In genomic region chr17:5101887-5102286, GRCm38 (mm10) we compare ENCODE assay signal across 10 mouse cellular contexts.
A peak's percentile ranks its signal among the peaks of the same experiment; 100 is the strongest.
DNase-seq lines count a peak whose midpoint lies in the region; ATAC-seq and TF ChIP-seq lines count a peak whose summit lies in the region.
"Had no signal": no experiment of that assay in that cellular context is flagged by ENCODE, and none has a peak within 500 bp of the region (broad histone marks: within the 10 kb centered on the region; RNA-seq: fewer than 3 reads in every experiment).

No protein-coding gene starts in this region.

- DNase-seq in layer of hippocampus, adult 2 months (ENCODE audit: low spot score in 2 of 2) = no peak
- no peak for DNase-seq in layer of hippocampus, adult 9-10 months (ENCODE audit: low spot score)
- DNase-seq in lung, postnatal 0 days (ENCODE audit: low spot score) = peak; percentile 67
- no peak for DNase-seq in stomach, postnatal 0 days (ENCODE audit: low spot score)
- no peak for DNase-seq in left cerebral cortex, adult 11 months (ENCODE audit: low spot score)
- DNase-seq: cerebellum, adult 8-10 months; kidney, postnatal 36 days had no signal

- 0 out of 2 replicates have a peak overlapping the region, but pooled peaks have one; percentile 22 for H3K9ac ChIP-seq in neural tube, embryonic 13.5 days
- H3K9ac ChIP-seq in neural tube, embryonic 15.5 days (replicated peaks) = no peak overlapping the region
- no peak overlapping the region for H3K9ac ChIP-seq in lung, postnatal 0 days (replicated peaks; ENCODE audit: low read depth)
- no peak overlapping the region for H3K9ac ChIP-seq in stomach, postnatal 0 days (ENCODE audit: low read length)

- H3K4me2 ChIP-seq in neural tube, embryonic 13.5 days = no peak overlapping the region
- no peak overlapping the region for H3K4me2 ChIP-seq in neural tube, embryonic 15.5 days
- no peak overlapping the region for H3K4me2 ChIP-seq in lung, postnatal 0 days (replicated peaks; ENCODE audit: low read depth, low read length)
- no peak overlapping the region for H3K4me2 ChIP-seq in stomach, postnatal 0 days (replicated peaks; ENCODE audit: low read depth)
- H3K4me2 ChIP-seq: heart, embryonic 13.5 days had no signal

- WGBS in neural tube, embryonic 13.5 days = 26% methylated on average over 2 of the region's 2 CpGs
- WGBS in neural tube, embryonic 15.5 days = 37% methylated on average over 2 of the region's 2 CpGs
- 35% methylated on average over 2 of the region's 2 CpGs for WGBS in lung, postnatal 0 days
- WGBS in stomach, postnatal 0 days = 27% methylated on average over 2 of the region's 2 CpGs

- TF ChIP-seq EP300 in lung, postnatal 0 days (IDR thresholded peaks at IDR 0.05) = no peak
- TF ChIP-seq EP300 in stomach, postnatal 0 days (optimal IDR thresholded peaks at IDR 0.05) = no peak

- peaks cover 2% of the 10 kb centered on the region; the same call in 1 of the 2 replicates for H3K36me3 ChIP-seq in neural tube, embryonic 13.5 days
- no peaks in the 10 kb centered on the region for H3K36me3 ChIP-seq in neural tube, embryonic 15.5 days
- H3K36me3 ChIP-seq in lung, postnatal 0 days (ENCODE audit: insufficient read depth, low read length) = no peaks in the 10 kb centered on the region
- H3K36me3 ChIP-seq in stomach, postnatal 0 days (ENCODE audit: control insufficient read depth, insufficient read depth, low read length) = no peaks in the 10 kb centered on the region
- H3K36me3 ChIP-seq: heart, embryonic 13.5 days had no signal

- TF ChIP-seq CTCF in layer of hippocampus, adult 2 months (conservative IDR thresholded peaks at IDR 0.05) = no peak
- no peak for TF ChIP-seq CTCF in lung, postnatal 0 days (IDR thresholded peaks at IDR 0.05)
- no peak for TF ChIP-seq CTCF in stomach, postnatal 0 days (IDR thresholded peaks at IDR 0.05; ENCODE audit: low read depth)

- no peaks in the 10 kb centered on the region for H3K9me3 ChIP-seq in neural tube, embryonic 13.5 days
- H3K9me3 ChIP-seq in neural tube, embryonic 15.5 days (replicated peaks) = no peaks in the 10 kb centered on the region
- H3K9me3 ChIP-seq in lung, postnatal 0 days (ENCODE audit: low read length) = no peaks in the 10 kb centered on the region
- no peaks in the 10 kb centered on the region for H3K9me3 ChIP-seq in stomach, postnatal 0 days (ENCODE audit: control insufficient read depth, low read length)
- H3K9me3 ChIP-seq: heart, embryonic 13.5 days had no signal

- ATAC-seq in neural tube, embryonic 13.5 days (ENCODE audit: low read depth) = no peak
- ATAC-seq in neural tube, embryonic 15.5 days (ENCODE audit: low FRiP score) = no peak
- peak; percentile 67 for ATAC-seq in lung, postnatal 0 days
- ATAC-seq in stomach, postnatal 0 days (ENCODE audit: low FRiP score, low TSS enrichment) = no peak

- H3K4me1 ChIP-seq in neural tube, embryonic 13.5 days (replicated peaks) = peaks cover 67% of the 10 kb centered on the region
- H3K4me1 ChIP-seq in neural tube, embryonic 15.5 days = peaks cover 45% of the 10 kb centered on the region
- H3K4me1 ChIP-seq in lung, postnatal 0 days (ENCODE audit: insufficient read depth, low read depth, low read length) = peaks cover 22% of the 10 kb centered on the region; the same call in 1 of the 2 replicates
- H3K4me1 ChIP-seq in stomach, postnatal 0 days (replicated peaks; ENCODE audit: control insufficient read depth, insufficient read depth) = peaks cover 8% of the 10 kb centered on the region

- H3K27me3 ChIP-seq in neural tube, embryonic 13.5 days = no peaks in the 10 kb centered on the region
- H3K27me3 ChIP-seq in neural tube, embryonic 15.5 days (replicated peaks) = no peaks in the 10 kb centered on the region
- H3K27me3 ChIP-seq in lung, postnatal 0 days (replicated peaks; ENCODE audit: insufficient read depth, low read length) = no peaks in the 10 kb centered on the region
- no peaks in the 10 kb centered on the region for H3K27me3 ChIP-seq in stomach, postnatal 0 days (ENCODE audit: control insufficient read depth, insufficient read depth, low read length)

- peak overlapping the region; percentile 11; the same call in 1 of the 2 replicates for H3K27ac ChIP-seq in layer of hippocampus, adult 2 months
- no peak overlapping the region for H3K27ac ChIP-seq in neural tube, embryonic 13.5 days (replicated peaks)
- H3K27ac ChIP-seq in neural tube, embryonic 15.5 days (replicated peaks) = no peak overlapping the region
- no peak overlapping the region; the same call in 1 of the 2 replicates for H3K27ac ChIP-seq in lung, postnatal 0 days (ENCODE audit: low read length)
- H3K27ac ChIP-seq in stomach, postnatal 0 days (replicated peaks) = 0 out of 2 replicates have a peak overlapping the region, but pooled peaks have one; percentile 36
- H3K27ac ChIP-seq: heart, embryonic 13.5 days had no signal

- no peak overlapping the region for H3K4me3 ChIP-seq in layer of hippocampus, adult 2 months
- H3K4me3 ChIP-seq in neural tube, embryonic 13.5 days = no peak overlapping the region
- no peak overlapping the region for H3K4me3 ChIP-seq in neural tube, embryonic 15.5 days (replicated peaks)
- H3K4me3 ChIP-seq in lung, postnatal 0 days (ENCODE audit: low read depth, low read length) = no peak overlapping the region
- no peak overlapping the region for H3K4me3 ChIP-seq in stomach, postnatal 0 days (ENCODE audit: low read depth, low read length)
- H3K4me3 ChIP-seq: heart, embryonic 13.5 days had no signal

Comparison
In these comparisons a context has a peak if more than half of its experiments do, and no peak if none do; other contexts are left out.
1. H3K27ac ChIP-seq: peak in layer of hippocampus, adult 2 months (single experiment) and stomach, postnatal 0 days (single experiment); none in neural tube, embryonic 13.5 days (single experiment), neural tube, embryonic 15.5 days (single experiment) and lung, postnatal 0 days (single experiment).